Mouse (Mus musculus): ENCODE results near the gene Tnrc18. TPM values are rescaled to one million over a fixed set of nuclear protein-coding genes. Genes with fewer than 3 reads are reported as not detected.
A peak's percentile ranks its signal among the peaks of the same experiment; 100 is the strongest.

Tnrc18 gene
- polyA plus RNA-seq, 1 experiment from 2014 or later, result 3.4 TPM

DNA sequence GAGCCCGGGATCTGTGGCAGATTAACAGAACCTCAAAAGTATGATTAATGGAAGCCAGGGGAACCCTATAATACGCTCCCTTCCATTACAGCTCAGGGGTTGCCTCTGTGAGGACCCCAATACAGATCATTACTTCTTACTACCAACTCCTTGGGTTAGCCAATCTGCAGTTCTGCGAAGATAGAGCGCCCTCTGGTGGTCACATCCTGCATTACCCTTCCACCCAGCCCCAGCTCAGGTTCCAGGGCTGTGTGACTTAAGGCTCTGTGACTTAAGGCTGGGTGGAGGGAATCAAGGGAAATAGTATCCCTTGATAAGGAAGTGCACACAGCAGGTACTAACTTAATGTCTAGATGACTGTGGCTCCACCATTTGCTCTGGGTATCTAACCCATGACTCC is 99.4 kb downstream of the Tnrc18 start:
- no peak for ATAC-seq (ENCODE audit: insufficient read depth)
- 14% methylated on average over 4 of the region's 4 CpGs for WGBS (ENCODE audit: insufficient replicate concordance)

DNA sequence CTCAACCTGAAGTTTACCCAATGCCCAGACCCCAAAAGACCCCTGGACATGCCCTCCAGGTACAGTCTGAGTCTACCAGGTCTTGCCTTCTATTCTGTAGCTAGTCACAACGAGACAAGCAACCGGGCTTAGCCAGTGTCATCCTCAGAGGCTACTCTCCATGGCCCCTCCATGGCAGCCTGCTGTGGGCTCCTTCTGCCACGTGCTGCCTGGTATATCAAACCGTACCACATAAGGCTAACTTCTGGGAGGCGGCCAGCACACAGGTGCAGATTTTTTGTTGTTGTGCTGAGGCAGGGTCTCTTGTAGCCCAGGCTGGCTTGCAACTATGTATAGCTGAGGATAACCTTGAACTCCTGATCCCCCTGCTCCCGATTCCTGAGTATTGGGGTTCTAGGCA is 101.4 kb downstream of the Tnrc18 start:
- 60% methylated on average over 6 of the region's 6 CpGs for WGBS (ENCODE audit: insufficient replicate concordance)
- ATAC-seq (ENCODE audit: insufficient read depth), result no peak
- no peaks in the 10 kb centered on the region; the same call in 1 of the 2 replicates for H3K27me3 ChIP-seq
- no peaks in the 10 kb centered on the region for H3K4me1 ChIP-seq (replicated peaks)
- no peak overlapping the region for H3K4me3 ChIP-seq (replicated peaks)
- no peaks in the 10 kb centered on the region for H3K36me3 ChIP-seq (replicated peaks)
- no peak overlapping the region for H3K4me2 ChIP-seq
- peaks cover 4% of the 10 kb centered on the region; the same call in 1 of the 2 replicates for H3K9me3 ChIP-seq (replicated peaks)
- no peak overlapping the region for H3K27ac ChIP-seq (replicated peaks)
- no peak overlapping the region for H3K9ac ChIP-seq

More for the DNA sequence above, 99.4 kb downstream of the Tnrc18 start:
- H3K9me3 ChIP-seq (replicated peaks), result no peaks in the 10 kb centered on the region
- H3K9ac ChIP-seq, result no peak overlapping the region
- H3K4me3 ChIP-seq (replicated peaks), result no peak overlapping the region
- no peaks in the 10 kb centered on the region; the same call in 1 of the 2 replicates for H3K27me3 ChIP-seq
- no peak overlapping the region for H3K27ac ChIP-seq (replicated peaks)
- H3K4me1 ChIP-seq (replicated peaks), result no peaks in the 10 kb centered on the region
- no peaks in the 10 kb centered on the region for H3K36me3 ChIP-seq (replicated peaks)
- no peak overlapping the region for H3K4me2 ChIP-seq

DNA sequence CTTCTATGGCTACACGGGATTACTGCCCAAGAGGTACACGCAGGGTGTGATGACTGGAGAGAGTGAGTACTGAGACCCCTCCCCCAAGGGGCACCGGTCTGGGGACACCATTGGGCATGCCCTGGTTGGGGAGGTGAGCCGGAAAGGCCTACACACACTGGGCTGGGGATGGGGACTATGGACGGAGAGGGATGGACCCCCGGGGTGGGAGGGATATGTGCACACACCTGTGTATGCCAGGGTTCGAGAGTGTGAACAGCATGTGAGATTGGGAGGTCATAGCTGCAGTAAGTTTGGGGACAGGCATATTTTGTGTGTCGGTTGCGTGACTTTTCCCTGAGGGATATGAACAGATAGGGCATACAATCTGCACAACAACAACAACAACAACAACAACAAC is 102.4 kb downstream of the Tnrc18 start:
- WGBS (ENCODE audit: insufficient replicate concordance), result 68% methylated on average over 9 of the region's 9 CpGs
- Histone ChIP-seq H3K9ac (no peak overlapping the region), H3K36me3 (replicated peaks) (no peaks in the 10 kb centered on the region), H3K9me3 (replicated peaks) (peaks cover 4% of the 10 kb centered on the region; the same call in 1 of the 2 replicates), H3K27ac (replicated peaks) (no peak overlapping the region), H3K4me3 (replicated peaks) (no peak overlapping the region), H3K27me3 (no peaks in the 10 kb centered on the region; the same call in 1 of the 2 replicates), H3K4me1 (replicated peaks) (no peaks in the 10 kb centered on the region), H3K4me2 (no peak overlapping the region)
- ATAC-seq (ENCODE audit: insufficient read depth), result no peak

DNA sequence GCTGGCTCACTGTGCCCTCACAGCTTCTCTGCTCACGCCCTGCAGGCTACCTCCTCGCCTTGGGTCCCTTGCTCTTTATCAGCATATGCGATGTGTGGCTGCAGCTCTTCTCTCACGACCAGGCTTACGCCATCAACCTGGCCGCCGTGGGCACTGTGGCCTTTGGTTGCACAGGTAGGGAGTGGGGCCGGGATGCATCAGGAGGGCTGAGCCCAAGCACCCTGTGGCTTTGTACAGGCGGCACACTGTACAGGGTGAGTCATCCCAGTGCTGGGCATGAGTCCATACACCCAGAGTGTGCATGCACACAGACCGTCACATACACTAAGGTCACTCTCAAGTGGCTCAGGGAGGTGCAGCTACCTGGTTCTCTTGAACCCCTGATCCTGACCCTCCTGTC is 103.5 kb downstream of the Tnrc18 start:
- no peak overlapping the region for H3K4me3 ChIP-seq (replicated peaks)
- 65% methylated on average over 10 of the region's 10 CpGs for WGBS (ENCODE audit: insufficient replicate concordance)
- H3K36me3 ChIP-seq (replicated peaks), result no peaks in the 10 kb centered on the region

DNA sequence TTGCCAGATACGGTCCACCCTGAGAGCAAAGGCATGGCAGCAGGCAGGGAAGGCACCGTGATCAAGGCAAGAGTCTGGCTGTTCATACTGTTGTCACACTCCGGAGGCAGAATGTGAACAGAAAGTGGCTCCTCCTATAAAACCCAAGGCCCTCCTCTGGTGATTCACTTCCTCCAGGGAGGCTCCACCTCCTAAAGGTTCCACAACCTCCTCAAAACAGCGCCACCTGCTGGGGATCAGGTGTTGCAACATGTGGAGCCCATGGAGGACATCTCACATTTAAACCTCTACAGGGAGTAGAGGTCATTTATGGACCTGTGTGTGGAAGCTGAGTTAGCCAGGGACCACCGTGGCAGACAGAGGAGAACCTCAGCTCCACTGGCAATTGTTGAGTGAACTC is 105.1 kb downstream of the Tnrc18 start:
- Histone ChIP-seq H3K9me3 (replicated peaks) (peaks cover 4% of the 10 kb centered on the region; the same call in 1 of the 2 replicates), H3K4me3 (replicated peaks) (no peak overlapping the region), H3K4me1 (replicated peaks) (no peaks in the 10 kb centered on the region), H3K9ac (no peak overlapping the region), H3K27ac (replicated peaks) (no peak overlapping the region), H3K4me2 (no peak overlapping the region), H3K36me3 (replicated peaks) (no peaks in the 10 kb centered on the region), H3K27me3 (no peaks in the 10 kb centered on the region; the same call in 1 of the 2 replicates)
- ATAC-seq (ENCODE audit: insufficient read depth), result no peak
- WGBS (ENCODE audit: insufficient replicate concordance), result 76% methylated on average over 5 of the region's 5 CpGs

More for the DNA sequence above, 103.5 kb downstream of the Tnrc18 start:
- Histone ChIP-seq H3K27me3 (no peaks in the 10 kb centered on the region; the same call in 1 of the 2 replicates), H3K9me3 (replicated peaks) (peaks cover 4% of the 10 kb centered on the region; the same call in 1 of the 2 replicates), H3K9ac (no peak overlapping the region), H3K4me2 (no peak overlapping the region), H3K4me1 (replicated peaks) (no peaks in the 10 kb centered on the region), H3K27ac (replicated peaks) (no peak overlapping the region)
- ATAC-seq (ENCODE audit: insufficient read depth), result no peak

DNA sequence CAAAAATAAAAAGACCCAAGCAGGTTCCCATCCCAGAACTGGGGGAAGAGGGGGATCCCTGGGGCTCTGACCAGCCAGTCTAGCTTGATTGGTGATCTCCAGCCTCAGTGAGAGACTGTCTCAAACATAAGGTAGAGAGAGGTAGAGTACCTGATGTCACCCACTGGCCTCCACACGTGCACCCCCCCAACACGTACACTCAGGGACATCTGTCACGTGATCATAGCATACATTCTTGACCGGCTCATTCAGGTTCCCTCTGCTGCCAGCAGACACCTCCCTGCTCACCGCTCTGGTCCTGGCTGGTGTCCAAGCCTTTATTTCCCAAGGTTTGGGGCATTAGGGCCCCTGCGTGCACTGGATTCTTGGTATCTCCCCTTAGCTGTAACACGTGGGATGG is 108.0 kb downstream of the Tnrc18 start:
- no peak for ATAC-seq (ENCODE audit: insufficient read depth)
- H3K4me3 ChIP-seq (replicated peaks), result no peak overlapping the region
- no peaks in the 10 kb centered on the region for H3K4me1 ChIP-seq (replicated peaks)
- no peak overlapping the region for H3K27ac ChIP-seq (replicated peaks)
- 66% methylated on average over 7 of the region's 7 CpGs for WGBS (ENCODE audit: insufficient replicate concordance)
- peaks cover 4% of the 10 kb centered on the region; the same call in 1 of the 2 replicates for H3K9me3 ChIP-seq (replicated peaks)
- no peak overlapping the region for H3K4me2 ChIP-seq
- no peak overlapping the region for H3K9ac ChIP-seq
- peaks cover 7% of the 10 kb centered on the region for H3K27me3 ChIP-seq
- H3K36me3 ChIP-seq (replicated peaks), result no peaks in the 10 kb centered on the region

DNA sequence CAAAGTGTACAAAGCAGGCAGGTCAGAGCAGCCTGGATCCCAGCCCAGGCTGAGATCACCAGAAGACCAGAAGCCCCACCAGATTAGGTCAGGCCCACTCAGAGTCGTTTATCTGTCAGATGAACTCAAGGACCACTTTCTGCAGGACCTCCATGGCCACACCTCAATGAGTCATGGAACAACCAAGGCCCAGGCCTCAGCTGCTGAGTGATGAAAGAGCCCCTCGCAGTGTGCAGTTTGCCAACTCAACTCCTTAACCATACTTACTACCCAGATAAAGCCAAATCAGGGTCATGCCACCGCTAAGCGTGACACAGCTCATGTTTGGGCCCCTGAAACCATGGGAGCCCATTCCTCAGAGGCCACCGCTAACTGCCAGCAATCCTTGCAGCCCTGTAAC is 109.8 kb downstream of the Tnrc18 start:
- Histone ChIP-seq H3K4me2 (no peak overlapping the region), H3K27me3 (peaks cover 24% of the 10 kb centered on the region), H3K27ac (replicated peaks) (no peak overlapping the region), H3K9me3 (replicated peaks) (peaks cover 3% of the 10 kb centered on the region; the same call in 1 of the 2 replicates), H3K36me3 (replicated peaks) (no peaks in the 10 kb centered on the region), H3K4me1 (replicated peaks) (no peaks in the 10 kb centered on the region), H3K4me3 (replicated peaks) (no peak overlapping the region), H3K9ac (no peak overlapping the region)
- ATAC-seq (ENCODE audit: insufficient read depth), result no peak
- 61% methylated on average over 5 of the region's 5 CpGs for whole genome bisulfite sequencing (ENCODE audit: insufficient replicate concordance)

DNA sequence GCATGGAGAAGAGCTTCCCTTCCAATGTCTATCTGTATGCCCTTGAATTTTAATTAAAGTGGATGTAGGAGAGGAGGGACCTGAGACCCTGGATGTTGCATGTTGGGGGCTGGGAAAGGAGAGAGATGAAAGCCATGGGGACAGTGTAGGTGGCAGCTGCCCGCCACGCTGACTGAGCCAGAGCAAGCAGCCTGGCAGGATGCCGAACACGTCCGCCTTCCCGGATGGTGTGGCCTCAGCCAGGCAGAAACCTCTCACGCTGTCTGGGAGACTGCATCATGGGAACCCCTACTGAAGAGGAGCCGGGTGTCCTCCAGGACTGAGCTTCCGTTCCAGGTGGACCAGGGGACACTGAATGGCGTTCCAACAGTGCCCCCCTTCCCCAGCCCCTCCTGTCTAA is 113.9 kb downstream of the Tnrc18 start:
- no peak overlapping the region for H3K4me3 ChIP-seq (replicated peaks)
- H3K9ac ChIP-seq, result no peak overlapping the region
- H3K9me3 ChIP-seq (replicated peaks), result no peaks in the 10 kb centered on the region
- H3K27me3 ChIP-seq, result peaks cover 60% of the 10 kb centered on the region
- H3K4me2 ChIP-seq, result no peak overlapping the region
- H3K36me3 ChIP-seq (replicated peaks), result no peaks in the 10 kb centered on the region
- H3K4me1 ChIP-seq (replicated peaks), result peaks cover 15% of the 10 kb centered on the region
- 75% methylated on average over 10 of the region's 10 CpGs for WGBS (ENCODE audit: insufficient replicate concordance)
- no peak for ATAC-seq (ENCODE audit: insufficient read depth)
- H3K27ac ChIP-seq (replicated peaks), result no peak overlapping the region

DNA sequence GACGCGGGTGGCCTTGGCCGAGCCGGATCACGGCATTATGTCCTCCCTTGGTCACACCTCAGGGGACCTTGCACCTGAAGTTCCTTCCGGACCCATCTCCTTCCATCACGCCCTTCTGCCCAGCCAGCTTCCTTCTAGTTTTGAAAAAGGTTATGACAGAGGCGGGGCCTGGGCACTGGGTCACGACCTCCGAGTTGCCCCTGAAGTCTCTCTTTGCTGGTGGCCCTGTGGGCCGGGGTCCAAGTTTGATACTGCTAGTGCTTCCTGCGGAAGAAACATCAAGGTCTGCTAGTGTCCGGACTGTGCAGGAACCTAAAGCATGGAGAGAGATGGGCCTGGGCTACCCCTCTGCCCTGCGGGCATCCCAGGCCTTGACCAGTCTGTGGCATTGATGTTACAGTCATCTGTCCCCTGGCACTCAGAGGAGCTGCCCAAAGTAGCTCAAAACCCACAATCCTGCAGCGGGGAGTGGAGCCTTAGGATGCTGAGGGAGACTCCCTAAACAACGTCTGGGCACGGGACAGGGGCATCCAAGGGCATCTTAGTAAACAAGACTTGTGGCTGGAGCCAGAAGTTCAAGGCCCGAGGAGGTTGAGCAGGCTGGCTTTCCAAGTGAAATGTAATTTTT is 114.8 kb downstream of the Tnrc18 start:
- no peak overlapping the region for H3K9ac ChIP-seq
- H3K27ac ChIP-seq (replicated peaks), result no peak overlapping the region
- H3K36me3 ChIP-seq (replicated peaks), result no peaks in the 10 kb centered on the region
- H3K4me3 ChIP-seq (replicated peaks), result peak overlapping the region; percentile 45
- WGBS (ENCODE audit: insufficient replicate concordance), result 21% methylated on average over 18 of the region's 18 CpGs
- H3K9me3 ChIP-seq (replicated peaks), result no peaks in the 10 kb centered on the region
- H3K27me3 ChIP-seq, result peaks cover 69% of the 10 kb centered on the region
- H3K4me1 ChIP-seq (replicated peaks), result peaks cover 15% of the 10 kb centered on the region
- no peak for ATAC-seq (ENCODE audit: insufficient read depth)
- peak overlapping the region; percentile 74 for H3K4me2 ChIP-seq

DNA sequence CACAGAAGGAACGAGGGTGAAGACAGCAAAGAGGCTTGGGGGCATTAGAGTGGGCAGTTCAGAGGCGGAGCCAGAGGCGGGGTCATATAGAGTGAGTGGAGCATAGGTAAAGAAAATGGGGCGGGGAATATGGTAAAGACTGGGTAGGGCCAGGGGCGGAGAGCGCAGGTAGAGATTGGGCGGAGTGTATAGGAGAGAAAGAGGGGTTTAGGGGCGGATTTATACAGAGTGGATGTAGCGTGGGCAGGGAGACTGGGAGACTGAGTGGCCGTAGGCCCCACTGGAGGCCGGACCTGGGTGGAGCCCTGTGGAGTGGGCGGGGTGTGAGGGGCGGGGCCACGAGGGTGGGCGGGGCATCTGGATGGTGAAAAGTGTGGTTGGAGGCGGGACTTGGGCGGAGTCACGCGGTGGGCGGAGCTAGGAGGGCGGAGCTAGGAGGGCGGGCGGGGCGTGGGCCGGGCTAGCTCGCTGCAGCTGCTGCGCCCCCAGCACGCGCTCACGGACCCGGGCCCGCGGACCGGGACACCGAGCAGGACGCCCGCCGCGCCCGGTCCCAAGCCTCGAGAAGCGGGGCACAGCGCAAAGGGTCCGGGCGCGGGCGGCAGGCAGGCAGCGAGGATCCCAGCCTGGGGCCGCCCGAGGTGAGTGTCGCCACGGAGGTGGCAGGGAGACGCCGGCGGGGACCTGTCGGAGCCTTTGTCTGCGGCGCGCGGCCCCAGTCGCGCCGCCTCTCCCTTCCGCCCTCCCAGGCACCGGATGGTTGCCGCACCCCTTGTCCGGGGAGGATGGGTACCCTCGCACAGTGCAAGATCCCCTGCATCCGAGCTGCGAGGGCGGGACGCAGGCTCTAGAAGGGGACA is 115.6 kb downstream of the Tnrc18 start:
- no peaks in the 10 kb centered on the region for H3K36me3 ChIP-seq (replicated peaks)
- peak overlapping the region; percentile 74 for H3K4me2 ChIP-seq
- H3K9me3 ChIP-seq (replicated peaks), result no peaks in the 10 kb centered on the region
- no peak overlapping the region for H3K9ac ChIP-seq
- peak; percentile 53 for ATAC-seq (ENCODE audit: insufficient read depth)
- H3K4me1 ChIP-seq (replicated peaks), result peaks cover 15% of the 10 kb centered on the region
- WGBS (ENCODE audit: insufficient replicate concordance), result under 1% methylated on average over 70 of the region's 72 CpGs
- H3K27me3 ChIP-seq, result peaks cover 69% of the 10 kb centered on the region
- peak overlapping the region; percentile 45 for H3K4me3 ChIP-seq (replicated peaks)
- H3K27ac ChIP-seq (replicated peaks), result no peak overlapping the region
